Mouse (Mus musculus): ENCODE measurements around the gene Hist1h3h.
"Not testable (repeated sequence)": the region's sequence is repeated elsewhere in the genome, so short reads cannot be mapped to it uniquely, and the experiment has no call there.

Gene Hist1h3h

DNA sequence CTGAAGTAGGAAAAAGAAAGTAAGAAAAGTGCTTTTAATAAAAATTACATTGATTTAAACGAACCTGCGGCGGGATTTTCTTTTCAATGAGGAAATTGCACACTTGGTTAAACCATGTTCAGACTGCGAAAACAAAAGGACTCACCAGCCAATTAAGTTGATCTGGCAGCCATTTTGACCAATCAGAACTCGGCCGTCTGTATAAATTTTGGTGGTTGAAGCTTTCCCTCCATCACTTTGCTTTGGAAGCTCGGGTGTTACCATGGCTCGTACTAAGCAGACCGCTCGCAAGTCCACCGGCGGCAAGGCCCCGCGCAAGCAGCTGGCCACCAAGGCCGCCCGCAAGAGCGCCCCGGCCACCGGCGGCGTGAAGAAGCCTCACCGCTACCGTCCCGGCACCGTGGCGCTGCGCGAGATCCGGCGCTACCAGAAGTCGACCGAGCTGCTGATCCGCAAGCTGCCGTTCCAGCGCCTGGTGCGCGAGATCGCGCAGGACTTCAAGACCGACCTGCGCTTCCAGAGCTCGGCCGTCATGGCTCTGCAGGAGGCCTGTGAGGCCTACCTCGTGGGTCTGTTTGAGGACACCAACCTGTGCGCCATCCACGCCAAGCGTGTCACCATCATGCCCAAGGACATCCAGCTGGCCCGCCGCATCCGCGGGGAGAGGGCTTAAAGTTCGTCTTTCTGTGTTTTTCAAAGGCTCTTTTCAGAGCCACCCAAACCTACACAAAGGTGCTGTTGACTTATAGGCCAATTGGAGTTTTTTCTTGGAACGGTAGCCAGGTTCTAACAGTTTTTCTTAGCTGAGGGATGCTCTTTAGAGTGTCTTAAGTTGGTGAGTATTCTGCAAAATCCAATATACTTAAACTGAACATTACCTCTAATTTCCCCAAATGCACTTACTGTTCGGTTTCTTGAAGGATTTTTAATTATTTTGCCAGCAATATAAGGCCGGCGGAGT, at the start of gene Hist1h3h:
Gene Hist1h3h, plus strand, starts transcription at position 263 of the 961 bp plus-strand sequence.
- peak; percentile 45 for DNase-seq

DNA sequence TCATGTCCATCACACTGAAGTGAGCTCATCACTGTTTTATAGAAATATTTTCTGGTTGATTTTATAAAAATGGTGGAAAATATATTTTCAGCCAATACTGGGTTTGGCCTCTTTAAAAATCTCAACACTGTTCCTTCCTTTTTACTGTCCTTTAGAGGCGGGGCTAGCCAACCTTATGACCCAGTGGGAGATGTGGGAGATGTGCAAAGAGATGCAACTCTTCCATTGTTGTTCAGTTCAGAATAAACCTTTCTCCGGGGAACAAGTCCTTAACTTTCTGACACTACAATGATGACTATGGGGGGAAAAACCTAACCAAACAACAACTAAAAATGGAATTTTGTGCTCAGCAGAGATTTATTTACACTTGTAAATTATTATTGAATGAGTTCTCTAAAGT, 40.2 kb upstream of the Hist1h3h start, which contains the start of gene Olfr1360:
Gene Olfr1360, minus strand, starts transcription at position 101 of the 400 bp plus-strand sequence.
- no peak for DNase-seq

DNA sequence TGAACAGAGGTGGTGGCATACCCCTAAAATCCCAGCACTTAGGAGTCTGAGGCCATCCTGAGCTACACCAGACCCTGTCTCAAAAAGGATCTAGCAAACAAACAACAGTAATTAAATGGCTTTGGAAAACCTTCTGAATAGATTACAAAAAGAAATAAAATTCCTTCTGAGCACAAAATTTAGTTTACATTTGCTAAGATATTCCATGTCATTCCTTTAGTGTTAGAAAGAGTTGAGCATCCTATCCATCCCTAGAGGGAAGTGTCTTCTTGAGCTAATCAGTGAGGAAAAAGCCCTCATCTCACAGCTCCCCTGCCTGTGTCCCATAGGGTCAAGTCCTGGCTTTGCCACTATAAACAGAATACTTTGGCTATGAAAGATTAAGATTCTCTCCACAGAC, 19.6 kb upstream of the Hist1h3h start, which contains the start of gene Olfr1359:
Gene Olfr1359, plus strand, starts transcription at position 301 of the 400 bp plus-strand sequence.
- no peak for DNase-seq

- DNase-seq = no peak
Observed at GRCm38 (mm10) chr13:21706669-21707068, 10.8 kb upstream of the Hist1h3h start.

DNA sequence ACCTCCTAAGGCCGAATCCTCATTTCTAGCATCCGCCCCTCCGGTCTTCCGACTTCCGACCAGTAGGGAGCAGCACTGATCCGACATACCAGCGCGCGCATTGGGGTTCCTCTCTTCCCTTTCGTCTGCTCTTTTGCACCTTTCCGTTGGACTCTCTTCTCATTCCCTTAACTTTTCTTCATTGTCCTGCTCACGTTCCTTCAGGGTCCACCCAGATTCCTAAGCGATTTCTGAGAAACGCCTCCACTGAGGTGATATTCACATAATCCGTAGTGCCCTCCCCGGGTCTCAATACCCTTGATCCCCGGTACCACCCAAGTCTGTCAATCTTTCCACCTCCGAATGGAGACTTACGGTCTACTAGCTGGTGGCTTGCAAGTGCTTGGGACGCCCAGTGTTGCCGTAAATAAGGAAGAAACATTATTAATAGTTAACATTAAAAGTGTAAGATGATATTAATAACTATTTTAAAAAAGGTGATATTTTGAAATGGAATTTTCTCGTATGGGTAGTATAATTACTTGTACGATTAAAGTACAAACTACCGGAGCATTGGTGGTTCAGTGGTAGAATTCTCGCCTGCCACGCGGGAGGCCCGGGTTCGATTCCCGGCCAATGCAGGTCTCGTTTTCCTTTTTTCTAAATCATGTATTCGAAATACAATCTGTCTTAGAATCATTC, 7.3 kb upstream of the Hist1h3h start:
- DNase-seq = peak; percentile 77

DNA sequence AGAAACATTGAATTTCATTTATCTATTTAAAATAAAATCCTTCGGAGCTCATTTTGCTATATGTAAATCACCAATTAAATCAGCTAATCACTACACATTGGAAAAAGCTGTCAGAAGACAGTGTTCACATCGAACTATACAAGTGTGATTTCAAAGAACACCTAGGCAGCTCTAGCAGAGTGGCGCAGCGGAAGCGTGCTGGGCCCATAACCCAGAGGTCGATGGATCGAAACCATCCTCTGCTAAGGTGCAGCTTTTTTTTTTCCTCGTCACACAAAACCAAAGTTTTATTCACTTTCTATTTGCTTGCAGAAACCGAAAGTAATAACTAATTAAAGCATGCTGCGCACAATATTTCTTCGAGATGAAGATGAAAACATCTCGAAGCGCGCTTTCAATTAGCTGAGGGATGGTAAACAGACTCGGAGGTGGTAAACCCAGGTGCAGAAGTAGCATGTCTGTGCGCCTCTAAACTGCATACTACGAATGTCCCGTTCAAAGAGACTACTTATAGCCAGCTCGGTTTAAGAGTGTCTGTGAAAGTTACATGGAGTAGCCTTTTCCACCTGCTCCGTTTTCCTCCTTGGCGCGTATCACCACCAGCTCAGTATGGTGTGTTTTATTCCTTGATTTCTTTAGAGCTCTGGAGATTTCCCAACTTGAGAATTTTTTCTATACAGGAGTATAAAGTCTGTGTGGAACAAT, 6.5 kb upstream of the Hist1h3h start:
- DNase-seq = peak; percentile 55

DNA sequence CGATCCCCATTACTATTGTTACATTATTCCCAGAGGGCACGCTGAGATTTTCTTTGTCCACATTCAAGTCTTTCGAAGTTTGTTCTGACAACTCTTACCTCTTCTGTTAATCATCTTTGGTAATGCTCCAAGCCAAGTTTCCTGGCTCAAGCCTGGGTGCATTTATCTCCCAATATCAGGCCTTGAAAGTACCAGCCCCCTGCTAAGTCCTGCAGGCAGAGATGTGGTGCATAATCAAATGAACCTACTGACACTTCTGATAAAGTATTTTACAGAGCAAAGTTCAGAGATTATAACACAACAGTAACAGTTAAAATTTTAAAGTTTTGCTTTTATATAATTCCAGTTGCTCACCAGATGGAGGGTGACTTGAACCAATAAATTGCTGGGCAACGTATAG, 5.8 kb upstream of the Hist1h3h start:
- no peak for DNase-seq

DNA sequence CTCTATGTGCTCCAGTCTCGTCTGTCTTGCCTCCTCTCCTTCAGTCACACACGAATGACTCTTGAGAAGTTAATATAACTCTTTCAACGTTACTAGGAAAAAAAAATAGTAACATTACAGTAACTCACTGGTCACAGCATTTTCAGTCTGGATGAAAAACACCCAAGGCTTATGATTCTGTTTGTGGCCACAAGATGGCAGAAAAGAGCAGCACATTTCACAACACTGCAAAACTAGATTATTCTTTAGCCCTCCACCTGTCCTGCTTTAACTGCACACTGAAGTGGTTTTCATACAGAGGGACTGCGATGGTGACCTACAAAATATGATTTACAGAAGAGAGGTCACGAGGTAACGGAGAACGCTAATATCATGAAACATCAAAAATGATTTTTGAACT, 2.7 kb upstream of the Hist1h3h start:
- DNase-seq = peak; percentile 30

DNA sequence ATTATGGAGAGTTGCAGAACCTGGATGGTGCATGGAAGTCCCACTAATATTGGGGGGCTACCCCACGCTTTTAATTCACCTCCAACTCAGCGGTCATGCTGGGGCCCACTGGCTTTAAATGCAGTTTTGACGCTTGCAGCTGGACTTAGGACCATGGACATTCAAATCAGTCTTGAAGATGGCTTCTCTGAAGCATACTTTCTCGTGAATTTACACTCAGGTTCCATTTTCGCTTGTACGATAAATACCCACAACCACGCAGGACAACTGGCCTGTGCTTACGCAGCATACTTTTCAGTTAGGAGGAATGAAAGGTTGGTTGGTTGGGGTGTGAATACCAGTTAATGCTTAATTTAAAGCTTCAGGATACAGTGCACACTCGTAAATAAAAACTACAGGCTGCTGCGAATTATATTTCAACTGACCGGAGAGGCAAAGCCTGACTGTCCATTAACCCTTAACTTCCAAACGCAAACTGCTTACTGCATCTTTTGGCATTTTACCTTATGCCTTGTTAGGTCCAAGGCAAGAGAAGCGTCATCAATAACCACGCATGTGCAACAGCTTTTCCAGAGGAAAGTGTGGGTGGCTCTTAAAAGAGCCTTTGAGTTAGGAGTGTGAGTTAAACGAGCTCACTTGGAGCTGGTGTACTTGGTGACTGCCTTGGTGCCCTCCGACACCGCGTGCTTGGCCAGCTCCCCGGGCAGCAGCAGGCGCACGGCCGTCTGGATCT, 2.2 kb upstream of the Hist1h3h start:
- no peak for DNase-seq

DNA sequence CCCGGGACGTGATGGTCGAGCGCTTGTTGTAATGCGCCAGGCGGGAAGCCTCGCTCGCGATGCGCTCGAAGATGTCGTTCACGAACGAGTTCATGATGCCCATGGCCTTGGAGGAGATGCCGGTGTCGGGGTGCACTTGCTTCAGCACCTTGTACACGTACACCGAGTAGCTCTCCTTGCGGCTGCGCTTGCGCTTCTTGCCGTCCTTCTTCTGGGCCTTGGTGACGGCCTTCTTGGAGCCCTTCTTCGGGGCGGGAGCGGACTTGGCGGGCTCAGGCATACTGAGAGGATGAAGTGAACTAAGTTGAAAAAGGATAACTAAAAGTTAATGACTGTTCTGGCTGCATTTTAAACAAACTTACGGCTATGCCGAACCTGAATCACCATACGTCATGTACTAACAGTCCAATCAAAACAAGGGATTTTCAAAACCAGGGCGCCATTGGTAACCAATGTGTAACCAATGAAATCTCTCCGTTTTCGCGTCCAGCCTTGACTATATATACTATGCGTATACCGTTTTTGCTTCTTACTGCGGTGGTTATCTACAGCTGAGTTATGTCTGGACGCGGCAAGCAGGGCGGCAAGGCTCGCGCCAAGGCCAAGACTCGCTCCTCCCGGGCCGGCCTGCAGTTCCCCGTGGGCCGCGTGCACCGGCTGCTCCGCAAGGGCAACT, 1.5 kb upstream of the Hist1h3h start, which contains the start of the genes Hist1h2bl and Hist1h2ai:
Gene Hist1h2bl, minus strand, starts transcription at position 280 of the 676 bp plus-strand sequence.
Gene Hist1h2ai, plus strand, starts transcription at position 559 of the 676 bp plus-strand sequence.
- DNase-seq = peak; percentile 64

- peak; percentile 2 for DNase-seq
Observed at GRCm38 (mm10) chr13:21716540-21717391, 693 bp upstream of the Hist1h3h start.

- no peak for DNase-seq
Observed at GRCm38 (mm10) chr13:21718381-21719080, 1.1 kb downstream of the Hist1h3h start.

DNA sequence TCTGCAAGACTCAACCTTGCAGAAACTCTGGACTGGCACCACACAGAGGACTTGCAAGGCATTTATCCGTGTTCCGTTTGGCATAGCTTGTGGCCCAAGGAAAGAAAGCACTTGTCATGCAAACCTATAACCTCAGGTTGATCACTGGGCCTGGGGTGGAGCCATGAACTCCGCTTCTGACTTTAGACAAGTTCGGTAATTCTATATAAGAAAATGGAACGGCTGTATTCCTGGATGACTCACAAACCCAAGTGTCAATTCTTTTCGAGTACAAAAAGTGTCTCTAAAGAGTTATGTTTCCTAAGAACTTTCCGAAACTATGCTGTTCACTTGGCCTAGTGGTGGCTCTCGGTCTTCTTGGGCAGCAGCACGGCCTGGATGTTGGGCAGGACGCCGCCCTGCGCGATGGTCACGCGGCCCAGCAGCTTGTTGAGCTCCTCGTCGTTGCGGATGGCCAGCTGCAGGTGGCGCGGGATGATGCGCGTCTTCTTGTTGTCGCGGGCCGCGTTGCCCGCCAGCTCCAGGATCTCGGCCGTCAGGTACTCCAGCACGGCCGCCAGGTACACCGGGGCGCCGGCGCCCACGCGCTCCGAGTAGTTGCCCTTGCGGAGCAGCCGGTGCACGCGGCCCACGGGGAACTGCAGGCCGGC, 3.8 kb downstream of the Hist1h3h start:
- not testable (repeated sequence) for DNase-seq

- DNase-seq = peak; percentile 10
Observed at GRCm38 (mm10) chr13:21721757-21722372, 4.4 kb downstream of the Hist1h3h start, which contains the start of gene Hist1h2bm. TSS of gene Hist1h2bm (plus strand) at chr13:21722044.

- no peak for DNase-seq
Observed at GRCm38 (mm10) chr13:21722373-21722925, 5.0 kb downstream of the Hist1h3h start.

- DNase-seq = no peak
Observed at GRCm38 (mm10) chr13:21722993-21723836, 5.8 kb downstream of the Hist1h3h start.

DNA sequence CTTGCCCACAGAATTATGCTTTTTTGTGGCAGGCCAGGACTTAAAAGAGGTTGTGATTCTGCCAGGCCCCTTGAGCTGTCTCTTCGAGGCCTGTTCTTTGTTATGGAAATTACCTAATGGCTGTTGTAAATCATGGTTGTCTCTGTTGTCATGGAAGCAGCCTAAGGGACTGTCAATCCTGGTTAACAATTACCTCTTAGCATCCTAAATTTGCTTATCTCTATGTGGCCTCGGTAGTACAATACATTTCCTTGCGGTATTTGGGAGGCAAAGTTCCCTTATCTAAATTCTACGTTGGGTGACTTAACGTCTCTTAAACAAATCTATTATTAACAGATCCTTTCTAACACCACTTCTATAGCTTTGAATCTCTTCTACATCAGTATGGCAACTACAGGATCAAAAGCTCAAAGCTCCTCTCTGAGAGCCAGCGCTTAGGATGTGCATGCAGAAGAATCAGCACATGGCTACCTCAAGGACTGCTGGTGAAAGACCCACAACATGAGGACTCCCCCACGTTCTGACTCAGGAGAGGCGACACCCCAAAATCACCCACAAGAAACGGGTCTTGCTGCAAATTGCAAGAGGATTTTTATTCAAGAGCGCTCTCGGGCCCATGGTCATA, 10.6 kb downstream of the Hist1h3h start:
- no peak for DNase-seq
